Mouse (Mus musculus) forebrain, embryonic 14.5 days (tissue): ENCODE results near the gene Rsph1. TPM values are rescaled to one million over a fixed set of nuclear protein-coding genes. Genes with fewer than 3 reads are reported as not detected.

ENCODE experiments used
- ATAC-seq: fragments of 200-750 bp; cut with Nextera tagmentation; 2 replicates; pipeline ENCODE4 v1.8.0; 2017; ENCODE audit warnings: mild to moderate bottlenecking, moderate library complexity
- DNase-seq: peaks from one replicate; pipeline ENCODE4 v3.0.0-alpha.2; 2015; ENCODE audit warnings: low spot score
- H3K27ac ChIP-seq: fragments of 300-500 bp; sonication (generic); 2 replicates; pipeline ENCODE4 v1.5.1; 2014; ENCODE audit warnings: low read depth, mild to moderate bottlenecking, control low read depth, low read length, moderate library complexity
- H3K27me3 ChIP-seq: fragments of 300-500 bp; sonication (generic); replicated peaks from 2 replicates; pipeline ENCODE4 v1.6.1; 2014; ENCODE audit warnings: low read length, control low read depth, mixed read lengths; ENCODE audit not compliant: control insufficient read depth, insufficient read depth
- H3K36me3 ChIP-seq: fragments of 300-500 bp; sonication (generic); 2 replicates; pipeline ENCODE4 v1.6.1; 2014; ENCODE audit warnings: low read length, control low read depth; ENCODE audit not compliant: control insufficient read depth, insufficient read depth
- H3K4me1 ChIP-seq: fragments of 300-500 bp; sonication (generic); 2 replicates; pipeline ENCODE4 v1.6.1; 2014; ENCODE audit warnings: antibody characterized with exemption, low read length, control low read depth; ENCODE audit not compliant: control insufficient read depth, insufficient read depth
- H3K4me2 ChIP-seq: fragments of 300-500 bp; sonication (generic); 2 replicates; pipeline ENCODE4 v1.6.1; 2014; ENCODE audit warnings: mild to moderate bottlenecking, control low read depth, low read length
- H3K4me3 ChIP-seq: fragments of 300-500 bp; sonication (generic); 2 replicates; pipeline ENCODE4 v1.5.1; 2014; ENCODE audit warnings: low read depth, low read length, control low read depth
- H3K9ac ChIP-seq: fragments of 300-500 bp; sonication (generic); 2 replicates; pipeline ENCODE4 v1.6.1; 2014; ENCODE audit warnings: mild to moderate bottlenecking, low read length, control low read depth, moderate library complexity
- H3K9me3 ChIP-seq: fragments of 300-500 bp; sonication (generic); replicated peaks from 2 replicates; pipeline ENCODE4 v1.6.1; 2016; ENCODE audit warnings: low read length, control low read depth, mixed read lengths; ENCODE audit not compliant: control insufficient read depth
- WGBS: fragments of 180-500 bp; shearing (Covaris S2); extraction: QIAGEN DNeasy Blood & Tissue Kit; methylation state at CpG from one replicate; pipeline ENCODE4 v1.1.7; 2014; 5-methylcytosine and 5-hydroxymethylcytosine counted together
- polyA plus RNA-seq: library from polyadenylated mRNA; unstranded; fragments of >200 nt; fragmentation: Nextera tagmentation; extraction: Ambion mirVana; gene quantifications from 2 replicates; pipeline ENCODE4 v1.2.1, GENCODE M21; 2014

Gene Rsph1
- 2.9 and 3.6 TPM in 2 replicates for polyA plus RNA-seq

DNA sequence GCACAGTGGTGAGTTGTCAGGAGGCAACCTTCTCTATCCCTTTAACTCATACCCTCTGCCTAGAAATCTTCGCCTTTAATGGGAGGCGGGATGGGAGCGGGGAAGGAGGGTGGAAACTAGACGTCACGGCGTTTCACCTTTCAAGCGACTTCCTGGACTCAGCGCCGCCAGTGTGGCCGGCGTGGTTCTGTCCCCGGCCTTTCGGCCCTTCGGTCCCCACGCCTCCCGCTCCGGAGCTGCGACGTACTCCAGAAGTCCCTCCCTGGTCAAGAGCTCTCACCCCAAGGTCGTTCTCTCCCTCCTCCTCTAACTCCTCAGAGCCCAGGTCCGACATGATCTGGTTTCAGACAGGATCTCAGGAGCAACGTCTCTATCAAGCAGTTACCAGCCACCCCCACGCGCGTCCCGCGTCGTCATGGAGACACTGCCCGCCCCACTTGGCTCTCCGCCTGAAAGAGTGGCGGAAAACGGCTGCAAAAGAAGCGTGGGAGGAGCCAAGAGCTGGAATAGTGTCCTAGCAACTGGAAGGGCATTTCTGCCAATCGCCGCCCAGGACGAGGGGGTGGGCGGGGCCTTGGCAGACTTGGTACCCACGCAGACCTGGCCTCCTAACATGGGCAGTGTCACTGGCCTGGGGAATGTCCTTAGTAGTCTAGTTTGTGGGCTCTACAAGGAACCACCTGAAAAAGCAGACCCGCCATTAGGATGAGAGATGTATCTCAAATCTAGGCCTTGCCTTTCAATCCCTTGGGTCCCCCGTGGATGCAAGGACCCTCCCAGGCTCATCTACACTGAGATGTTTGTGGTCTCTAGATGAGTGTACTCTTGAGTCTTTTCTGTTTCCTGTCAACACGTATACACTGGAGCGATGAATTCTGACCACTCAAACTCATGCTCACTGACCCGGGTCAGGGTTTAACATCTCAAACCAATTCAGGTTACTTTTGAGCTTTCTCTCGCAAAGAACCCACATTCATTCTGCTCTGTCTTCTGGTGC is at the start of gene Rsph1:
Rsph1 (minus strand) TSS at position 462 of the 997 bp plus-strand sequence.
- WGBS, result 10% methylated on average over 44 of the region's 44 CpGs

DNA sequence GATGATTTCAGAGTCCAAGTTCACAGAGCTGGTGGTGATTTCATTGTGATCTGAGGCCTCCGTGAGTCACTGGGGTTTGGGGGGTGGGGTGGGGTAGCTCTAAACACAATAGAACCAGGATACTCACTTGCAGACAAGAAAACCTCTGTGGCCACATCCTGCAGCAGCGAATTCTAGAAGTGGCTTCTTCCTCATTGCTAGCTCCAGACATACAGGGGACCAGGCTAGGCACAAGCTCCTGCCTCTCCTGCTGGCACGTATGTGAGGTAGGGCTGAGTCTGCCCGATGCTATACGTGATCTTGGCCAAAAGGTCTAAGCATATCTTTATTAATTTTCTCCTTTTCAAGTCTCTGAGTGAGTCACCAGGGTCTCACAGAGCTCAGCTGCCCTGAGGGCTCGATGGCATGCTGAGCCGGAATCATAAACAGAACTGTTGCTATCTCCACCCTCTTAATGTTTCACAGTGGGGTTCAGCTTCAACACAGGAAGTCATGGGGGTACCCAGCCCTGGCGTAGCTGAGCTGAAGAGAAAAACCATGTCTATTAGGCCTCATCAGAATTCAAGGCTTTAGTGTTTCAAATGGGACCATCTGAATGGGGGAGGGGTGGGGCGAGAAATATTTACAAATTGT is 49.2 kb upstream of the Rsph1 start:
- no peak overlapping the region for H3K4me2 ChIP-seq
- no peaks in the 10 kb centered on the region for H3K9me3 ChIP-seq
- no peak overlapping the region for H3K27ac ChIP-seq
- no peak overlapping the region for H3K4me3 ChIP-seq
- DNase-seq, result no peak
- H3K9ac ChIP-seq, result no peak overlapping the region
- H3K36me3 ChIP-seq, result no peaks in the 10 kb centered on the region
- H3K4me1 ChIP-seq, result no peaks in the 10 kb centered on the region
- ATAC-seq, result no peak
- WGBS, result 45% methylated on average over 9 of the region's 9 CpGs
- H3K27me3 ChIP-seq, result no peaks in the 10 kb centered on the region

More for the DNA sequence above, at the start of gene Rsph1:
- Histone ChIP-seq H3K27ac (no peak within 1 kb of the TSS), H3K4me1 (peaks cover 4% of the 10 kb centered on the region; the same call in 1 of the 2 replicates), H3K9me3 (no peaks in the 10 kb centered on the region), H3K9ac (peak within 1 kb of the TSS; percentile 45; the same call in 1 of the 2 replicates), H3K36me3 (no peaks in the 10 kb centered on the region), H3K27me3 (no peaks in the 10 kb centered on the region), H3K4me2 (peak within 1 kb of the TSS; percentile 63), H3K4me3 (peak within 1 kb of the TSS; percentile 32)
- ATAC-seq, result peak; percentile 96
- peak; percentile 95 for DNase-seq

DNA sequence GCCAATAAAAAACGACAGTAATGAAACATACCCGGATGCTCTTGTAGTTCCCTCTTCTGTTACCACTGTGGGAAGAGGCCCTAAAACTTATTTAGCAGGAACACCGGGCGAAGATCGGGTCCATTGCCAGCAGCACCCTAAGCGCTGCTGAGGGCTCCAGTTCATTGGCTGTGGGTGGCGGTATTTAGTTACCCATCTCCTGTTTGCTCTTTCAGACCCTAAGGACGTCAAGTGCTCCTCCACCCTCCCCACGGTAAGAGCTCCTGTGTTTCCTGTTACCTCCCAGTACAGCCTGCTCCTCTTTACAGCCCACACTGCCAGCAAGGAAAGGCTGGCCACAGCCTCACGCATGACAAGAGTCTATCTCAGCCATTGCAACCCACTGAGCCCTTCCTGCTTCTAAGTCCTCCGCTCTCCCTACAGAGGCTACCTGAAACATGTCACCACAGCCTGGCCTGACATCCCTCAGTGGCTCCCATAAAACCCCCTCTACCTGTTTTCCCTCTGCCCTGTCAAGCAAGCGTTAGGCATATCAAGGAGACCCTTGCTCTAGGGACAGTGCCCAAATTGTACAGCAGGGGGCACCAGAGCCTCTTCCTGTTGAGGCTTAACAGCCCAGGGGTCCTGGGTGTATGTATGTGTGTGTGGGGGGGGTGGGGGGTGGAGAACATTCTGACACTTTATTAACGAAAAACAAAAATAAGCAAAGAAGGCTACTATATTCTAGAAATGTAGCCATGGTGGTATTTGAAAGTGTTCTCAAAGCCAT is 48.5 kb upstream of the Rsph1 start:
- Histone ChIP-seq H3K4me3 (no peak overlapping the region), H3K9me3 (no peaks in the 10 kb centered on the region), H3K9ac (no peak overlapping the region), H3K27ac (no peak overlapping the region), H3K27me3 (no peaks in the 10 kb centered on the region), H3K4me2 (no peak overlapping the region), H3K36me3 (no peaks in the 10 kb centered on the region), H3K4me1 (no peaks in the 10 kb centered on the region)
- WGBS, result 77% methylated on average over 13 of the region's 13 CpGs
- no peak for ATAC-seq
- DNase-seq, result peak; percentile 71

DNA sequence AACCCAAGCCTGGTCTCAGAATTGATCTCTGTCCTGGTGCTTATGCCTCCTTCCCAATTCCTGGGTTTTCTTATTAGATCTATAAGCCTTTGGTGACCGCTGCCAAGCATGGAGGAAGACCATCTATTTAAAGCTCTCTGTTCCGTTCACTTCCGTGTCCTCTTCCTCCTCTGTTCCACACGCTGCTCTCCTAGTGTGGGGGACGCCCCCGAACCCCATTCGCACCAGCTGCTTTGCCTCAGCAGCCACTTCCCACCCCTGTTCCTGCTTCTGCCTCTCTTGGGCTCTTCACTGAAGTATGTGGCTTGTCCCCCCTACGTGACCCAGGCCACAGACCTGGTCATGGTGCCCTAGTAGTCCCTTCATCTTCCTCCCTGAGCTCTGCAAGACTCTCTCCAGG is 47.0 kb upstream of the Rsph1 start:
- 94% methylated on average over 8 of the region's 8 CpGs for WGBS
- Histone ChIP-seq H3K9me3 (no peaks in the 10 kb centered on the region), H3K27me3 (no peaks in the 10 kb centered on the region), H3K36me3 (0 out of 2 replicates have a peak, but pooled peaks cover under 1% of the 10 kb centered on the region), H3K27ac (no peak overlapping the region), H3K4me1 (no peaks in the 10 kb centered on the region), H3K4me3 (no peak overlapping the region), H3K4me2 (no peak overlapping the region), H3K9ac (no peak overlapping the region)
- ATAC-seq (no peak), DNase-seq (no peak)

DNA sequence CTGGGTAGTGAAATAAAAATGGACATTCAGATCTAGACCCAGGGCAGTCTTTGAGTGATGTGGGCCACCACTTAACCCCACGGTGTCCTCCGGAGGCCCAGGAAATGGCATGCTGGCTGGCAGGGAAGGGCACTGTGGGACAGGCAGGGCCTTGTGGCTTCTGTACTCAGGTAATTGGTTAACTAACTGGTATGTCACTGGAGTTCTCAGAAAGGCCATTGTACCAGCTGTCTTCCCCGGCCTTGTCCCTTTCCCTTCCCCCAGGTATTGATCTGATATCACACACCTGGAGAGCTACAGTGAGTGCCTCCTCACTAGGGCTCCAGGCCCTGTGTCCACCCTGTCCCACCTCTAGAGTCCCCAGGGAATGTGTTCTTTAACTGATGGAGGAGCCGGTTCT is 46.2 kb upstream of the Rsph1 start:
- Histone ChIP-seq H3K4me2 (no peak overlapping the region), H3K36me3 (0 out of 2 replicates have a peak, but pooled peaks cover 3% of the 10 kb centered on the region), H3K27ac (no peak overlapping the region), H3K4me3 (no peak overlapping the region), H3K27me3 (no peaks in the 10 kb centered on the region), H3K9me3 (no peaks in the 10 kb centered on the region), H3K4me1 (no peaks in the 10 kb centered on the region), H3K9ac (no peak overlapping the region)
- no peak for DNase-seq
- 90% methylated on average over 4 of the region's 4 CpGs for WGBS
- no peak for ATAC-seq

DNA sequence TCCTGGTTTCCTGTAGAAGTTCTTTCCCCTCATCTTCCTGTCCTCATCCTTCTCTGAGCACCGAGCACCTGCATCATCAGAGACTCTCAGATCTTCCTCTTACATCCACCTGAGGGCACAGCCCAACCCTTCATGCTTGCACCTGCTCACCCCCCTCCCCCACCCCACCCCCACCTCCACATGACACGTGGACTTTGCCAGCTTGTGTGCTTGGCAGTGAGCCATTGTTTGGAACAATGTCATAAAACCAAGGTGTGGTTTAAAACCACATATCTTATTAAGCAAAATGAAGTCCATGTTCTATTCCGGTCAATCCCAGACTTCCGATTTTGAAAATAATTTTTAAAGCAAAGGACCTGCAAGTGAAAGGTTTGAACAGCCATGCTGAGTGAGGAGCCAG is 45.3 kb upstream of the Rsph1 start:
- Histone ChIP-seq H3K27me3 (no peaks in the 10 kb centered on the region), H3K4me1 (no peaks in the 10 kb centered on the region), H3K4me2 (no peak overlapping the region), H3K9ac (no peak overlapping the region), H3K27ac (no peak overlapping the region), H3K36me3 (0 out of 2 replicates have a peak, but pooled peaks cover 3% of the 10 kb centered on the region), H3K4me3 (no peak overlapping the region), H3K9me3 (no peaks in the 10 kb centered on the region)
- DNase-seq (no peak), ATAC-seq (no peak)
- 84% methylated on average over 4 of the region's 4 CpGs for WGBS

DNA sequence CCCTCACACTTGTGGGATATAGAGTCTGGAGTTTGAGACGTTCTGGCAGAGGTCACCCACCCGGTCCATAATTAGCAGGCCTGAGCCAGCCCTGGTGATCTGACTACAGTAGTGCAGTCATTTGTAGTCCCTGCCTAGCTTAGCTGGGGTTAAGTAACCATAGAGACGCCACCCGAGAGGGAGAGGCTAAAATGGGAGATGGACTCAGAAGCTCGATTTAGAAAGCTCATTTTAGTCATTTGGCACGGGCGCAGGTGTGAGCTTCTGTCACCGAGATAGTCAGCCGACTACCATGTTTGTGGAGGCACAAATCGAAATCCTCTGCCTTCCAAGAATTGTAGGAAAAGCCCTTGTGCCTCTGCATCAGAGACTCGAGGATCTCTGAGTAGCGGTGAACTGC is 44.2 kb upstream of the Rsph1 start:
- H3K4me1 ChIP-seq, result no peaks in the 10 kb centered on the region
- ATAC-seq, result no peak
- H3K27me3 ChIP-seq, result no peaks in the 10 kb centered on the region
- H3K4me2 ChIP-seq, result no peak overlapping the region
- 0 out of 2 replicates have a peak, but pooled peaks cover 3% of the 10 kb centered on the region for H3K36me3 ChIP-seq
- H3K9ac ChIP-seq, result no peak overlapping the region
- H3K9me3 ChIP-seq, result no peaks in the 10 kb centered on the region
- H3K27ac ChIP-seq, result no peak overlapping the region
- WGBS, result 78% methylated on average over 12 of the region's 12 CpGs
- no peak for DNase-seq
- no peak overlapping the region for H3K4me3 ChIP-seq

DNA sequence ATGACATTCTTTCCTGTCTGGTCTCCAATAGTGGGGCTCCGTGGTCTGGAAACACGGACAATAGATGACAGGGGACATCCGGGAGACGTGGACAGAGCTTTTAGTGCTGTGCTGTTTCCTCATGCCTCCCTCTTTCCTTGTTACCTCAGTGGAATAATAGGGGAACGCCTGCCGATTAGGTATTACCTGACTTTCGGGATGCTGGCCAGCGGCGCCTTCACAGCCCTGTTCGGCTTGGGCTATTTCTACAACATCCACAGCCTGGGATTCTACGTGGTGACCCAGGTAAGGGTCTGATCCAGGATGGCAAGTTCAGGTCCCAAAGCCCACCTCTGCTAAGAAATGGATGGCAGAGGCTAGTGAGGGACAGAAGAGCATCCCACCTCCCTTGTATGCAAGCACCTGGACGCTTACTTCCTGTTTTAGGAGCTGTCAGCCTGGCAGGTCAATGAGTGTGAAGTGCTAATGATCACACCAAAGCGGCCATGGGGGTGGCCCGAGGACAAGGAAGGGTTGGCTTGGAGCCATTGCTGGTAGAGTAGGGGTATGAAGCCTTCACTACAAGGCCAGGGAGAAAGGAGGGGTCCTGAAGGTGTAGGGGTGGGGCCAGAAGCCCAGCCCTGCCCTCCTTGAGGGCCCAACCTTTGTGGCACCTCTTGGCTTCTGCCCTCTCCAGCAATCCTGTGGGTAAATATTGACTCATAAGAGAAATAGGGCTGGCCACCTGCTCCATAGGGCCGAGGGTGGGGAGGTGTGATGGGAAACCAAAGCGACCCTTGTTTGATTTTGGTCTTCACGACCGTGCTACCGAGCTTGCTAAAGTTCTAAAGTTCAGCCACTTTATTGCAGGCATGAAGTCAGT is 42.0 kb upstream of the Rsph1 start:
- Histone ChIP-seq H3K4me3 (no peak overlapping the region), H3K27me3 (no peaks in the 10 kb centered on the region), H3K9ac (no peak overlapping the region), H3K9me3 (no peaks in the 10 kb centered on the region), H3K4me2 (no peak overlapping the region), H3K36me3 (0 out of 2 replicates have a peak, but pooled peaks cover 3% of the 10 kb centered on the region), H3K27ac (no peak overlapping the region), H3K4me1 (0 out of 2 replicates have a peak, but pooled peaks cover 5% of the 10 kb centered on the region)
- WGBS, result 92% methylated on average over 19 of the region's 19 CpGs
- no peak for ATAC-seq
- no peak for DNase-seq
